Mouse (Mus musculus) embryo, embryonic 11.5 days (tissue): ENCODE data around the gene Olfr16.

Experiments
- DNase-seq: peaks from one replicate; pipeline ENCODE4 v3.0.0-alpha.2; 2012; ENCODE audit warnings: low read depth, low spot score

Gene Olfr16

GRCm38 (mm10) chr1:172950160-172950559 is at the start of gene Olfr16:
TSS of gene Olfr16 (plus strand) at chr1:172950409.
- no peak for DNase-seq

GRCm38 (mm10) chr1:172903313-172903712 is 46.9 kb upstream of the Olfr16 start:
- DNase-seq, result no peak

- no peak for DNase-seq
Observed at GRCm38 (mm10) chr1:172917115-172917514, 33.1 kb upstream of the Olfr16 start.

GRCm38 (mm10) chr1:172918450-172918849 is 31.8 kb upstream of the Olfr16 start:
- no peak for DNase-seq

- DNase-seq, result no peak
Observed at GRCm38 (mm10) chr1:172932197-172932596, 18.0 kb upstream of the Olfr16 start.

GRCm38 (mm10) chr1:172951171-172951720 is 1.0 kb downstream of the Olfr16 start:
- no peak for DNase-seq

GRCm38 (mm10) chr1:172955376-172955775 is 5.2 kb downstream of the Olfr16 start:
- DNase-seq, result no peak

GRCm38 (mm10) chr1:172960452-172960851 is 10.2 kb downstream of the Olfr16 start:
- DNase-seq, result no peak

- DNase-seq, result no peak
Observed at GRCm38 (mm10) chr1:172989794-172990634, 39.8 kb downstream of the Olfr16 start.

- no peak for DNase-seq
Observed at GRCm38 (mm10) chr1:172990635-172991009, 40.4 kb downstream of the Olfr16 start.
